Mouse (Mus musculus) olfactory bulb, adult 2 months (tissue): ENCODE data around the gene Rnf8.

ENCODE experiments used
- CTCF ChIP-seq: fragments of 200-500 bp; IDR thresholded peaks from 2 replicates; pipeline ENCODE4 v1.5.1; 2012; ENCODE audit warnings: low read depth, mild to moderate bottlenecking, low read length, moderate library complexity; ENCODE audit not compliant: insufficient read depth
- POLR2A ChIP-seq: fragments of 200-500 bp; IDR thresholded peaks from 2 replicates; pipeline ENCODE4 v1.6.1; 2012; ENCODE audit warnings: mild to moderate bottlenecking, low read depth, low read length, moderate library complexity; ENCODE audit not compliant: insufficient read depth

DNA sequence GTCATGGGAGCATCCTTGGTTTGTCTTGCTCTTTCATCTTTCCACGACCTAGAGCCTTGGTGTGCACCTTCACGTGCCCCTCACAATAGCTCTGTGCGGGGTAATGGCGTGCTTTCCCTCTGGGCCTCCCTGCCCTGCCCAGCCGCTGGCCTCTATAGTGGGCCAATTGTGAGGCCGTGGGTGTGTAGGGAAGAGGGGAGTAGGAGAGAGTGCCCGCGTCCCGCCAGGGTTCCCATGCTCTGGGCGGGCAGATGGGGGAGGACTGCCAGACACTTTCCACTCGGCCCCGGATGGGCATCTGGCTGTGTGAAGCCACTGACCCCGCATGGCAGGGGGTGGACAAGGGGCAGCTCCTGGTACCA lies 17.8 kb upstream of the Rnf8 start:
- TF ChIP-seq POLR2A, result no peak
- no peak for TF ChIP-seq CTCF
